Mouse (Mus musculus): ENCODE data around the gene Spns2. TPM values are rescaled to one million over a fixed set of nuclear protein-coding genes. Genes with fewer than 3 reads are reported as not detected.
"Not testable (repeated sequence)": the region's sequence is repeated elsewhere in the genome, so short reads cannot be mapped to it uniquely, and the experiment has no call there.

Gene Spns2
- polyA plus RNA-seq, 1 experiment from 2014 or later: 12.6 TPM

GRCm38 (mm10) chr11:72446311-72447105 is 43.2 kb downstream of the Spns2 start:
- Histone ChIP-seq H3K4me3 (replicated peaks; ENCODE audit: low read depth, low read length) (no peak overlapping the region), H3K27me3 (ENCODE audit: control insufficient read depth, insufficient read depth, low read length) (no peaks in the 10 kb centered on the region), H3K4me2 (ENCODE audit: low read length) (no peak overlapping the region), H3K9ac (replicated peaks; ENCODE audit: low read length) (no peak overlapping the region), H3K27ac (replicated peaks; ENCODE audit: low read depth, low read length) (no peak overlapping the region), H3K4me1 (ENCODE audit: control insufficient read depth, insufficient read depth, low read length) (peaks cover 7% of the 10 kb centered on the region), H3K36me3 (ENCODE audit: control insufficient read depth, insufficient read depth, low read length) (peaks cover 92% of the 10 kb centered on the region), H3K9me3 (ENCODE audit: control insufficient read depth, low read length) (no peaks in the 10 kb centered on the region)
- ATAC-seq (ENCODE audit: low FRiP score, low TSS enrichment) (no peak), DNase-seq (peak; percentile 61)
- 87% methylated on average over 6 of the region's 6 CpGs for WGBS

GRCm38 (mm10) chr11:72440965-72441664 is 48.6 kb downstream of the Spns2 start, which contains the start of gene Mybbp1a:
Gene Mybbp1a, plus strand, starts transcription at chr11:72441355.
- DNase-seq (peak; percentile 99), ATAC-seq (ENCODE audit: low FRiP score, low TSS enrichment) (peak; percentile 91)
- peaks cover 7% of the 10 kb centered on the region for H3K4me1 ChIP-seq (ENCODE audit: control insufficient read depth, insufficient read depth, low read length)
- no peaks in the 10 kb centered on the region for H3K27me3 ChIP-seq (ENCODE audit: control insufficient read depth, insufficient read depth, low read length)
- H3K9ac ChIP-seq (replicated peaks; ENCODE audit: low read length): peak within 1 kb of the TSS; percentile 75
- H3K36me3 ChIP-seq (ENCODE audit: control insufficient read depth, insufficient read depth, low read length): peaks cover 38% of the 10 kb centered on the region
- peak within 1 kb of the TSS; percentile 84 for H3K4me3 ChIP-seq (replicated peaks; ENCODE audit: low read depth, low read length)
- H3K27ac ChIP-seq (replicated peaks; ENCODE audit: low read depth, low read length): peak within 1 kb of the TSS; percentile 91
- H3K4me2 ChIP-seq (ENCODE audit: low read length): peak within 1 kb of the TSS; percentile 86
- H3K9me3 ChIP-seq (ENCODE audit: control insufficient read depth, low read length): no peaks in the 10 kb centered on the region
- under 1% methylated on average over 46 of the region's 46 CpGs for WGBS

GRCm38 (mm10) chr11:72440597-72440964 is 49.1 kb downstream of the Spns2 start:
- ATAC-seq (ENCODE audit: low FRiP score, low TSS enrichment); H3K27me3 ChIP-seq (ENCODE audit: control insufficient read depth, insufficient read depth, low read length); H3K4me1 ChIP-seq (ENCODE audit: control insufficient read depth, insufficient read depth, low read length); DNase-seq; H3K9me3 ChIP-seq (ENCODE audit: control insufficient read depth, low read length): not testable (repeated sequence)
- H3K4me3 ChIP-seq (replicated peaks; ENCODE audit: low read depth, low read length): peak overlapping the region; percentile 84
- peak overlapping the region; percentile 91 for H3K27ac ChIP-seq (replicated peaks; ENCODE audit: low read depth, low read length)
- peak overlapping the region; percentile 75 for H3K9ac ChIP-seq (replicated peaks; ENCODE audit: low read length)
- WGBS: 41% methylated on average over 6 of the region's 6 CpGs
- H3K36me3 ChIP-seq (ENCODE audit: control insufficient read depth, insufficient read depth, low read length): peaks cover 33% of the 10 kb centered on the region
- peak overlapping the region; percentile 86 for H3K4me2 ChIP-seq (ENCODE audit: low read length)

GRCm38 (mm10) chr11:72438411-72438810 is 51.3 kb downstream of the Spns2 start:
- no peaks in the 10 kb centered on the region for H3K9me3 ChIP-seq (ENCODE audit: control insufficient read depth, low read length)
- H3K4me2 ChIP-seq (ENCODE audit: low read length): no peak overlapping the region
- ATAC-seq (ENCODE audit: low FRiP score, low TSS enrichment): no peak
- 77% methylated on average over 4 of the region's 4 CpGs for WGBS
- H3K4me3 ChIP-seq (replicated peaks; ENCODE audit: low read depth, low read length): no peak overlapping the region
- DNase-seq: no peak
- no peak overlapping the region for H3K27ac ChIP-seq (replicated peaks; ENCODE audit: low read depth, low read length)
- H3K4me1 ChIP-seq (ENCODE audit: control insufficient read depth, insufficient read depth, low read length): peaks cover 7% of the 10 kb centered on the region
- H3K36me3 ChIP-seq (ENCODE audit: control insufficient read depth, insufficient read depth, low read length): peaks cover 11% of the 10 kb centered on the region
- no peak overlapping the region for H3K9ac ChIP-seq (replicated peaks; ENCODE audit: low read length)
- H3K27me3 ChIP-seq (ENCODE audit: control insufficient read depth, insufficient read depth, low read length): no peaks in the 10 kb centered on the region

GRCm38 (mm10) chr11:72436756-72437650 is 52.7 kb downstream of the Spns2 start:
- no peaks in the 10 kb centered on the region for H3K9me3 ChIP-seq (ENCODE audit: control insufficient read depth, low read length)
- DNase-seq (no peak), ATAC-seq (ENCODE audit: low FRiP score, low TSS enrichment) (no peak)
- H3K27ac ChIP-seq (replicated peaks; ENCODE audit: low read depth, low read length): no peak overlapping the region
- H3K27me3 ChIP-seq (ENCODE audit: control insufficient read depth, insufficient read depth, low read length): no peaks in the 10 kb centered on the region
- no peak overlapping the region for H3K9ac ChIP-seq (replicated peaks; ENCODE audit: low read length)
- no peaks in the 10 kb centered on the region for H3K36me3 ChIP-seq (ENCODE audit: control insufficient read depth, insufficient read depth, low read length)
- no peak overlapping the region for H3K4me2 ChIP-seq (ENCODE audit: low read length)
- H3K4me3 ChIP-seq (replicated peaks; ENCODE audit: low read depth, low read length): no peak overlapping the region
- 77% methylated on average over 16 of the region's 16 CpGs for WGBS
- H3K4me1 ChIP-seq (ENCODE audit: control insufficient read depth, insufficient read depth, low read length): peaks cover 2% of the 10 kb centered on the region

- Histone ChIP-seq H3K27ac (replicated peaks; ENCODE audit: low read depth, low read length) (no peak overlapping the region), H3K4me1 (ENCODE audit: control insufficient read depth, insufficient read depth, low read length) (no peaks in the 10 kb centered on the region), H3K4me3 (replicated peaks; ENCODE audit: low read depth, low read length) (no peak overlapping the region), H3K9me3 (ENCODE audit: control insufficient read depth, low read length) (no peaks in the 10 kb centered on the region), H3K9ac (replicated peaks; ENCODE audit: low read length) (no peak overlapping the region), H3K36me3 (ENCODE audit: control insufficient read depth, insufficient read depth, low read length) (no peaks in the 10 kb centered on the region), H3K27me3 (ENCODE audit: control insufficient read depth, insufficient read depth, low read length) (no peaks in the 10 kb centered on the region), H3K4me2 (ENCODE audit: low read length) (no peak overlapping the region)
- DNase-seq (no peak), ATAC-seq (ENCODE audit: low FRiP score, low TSS enrichment) (no peak)
- WGBS: 70% methylated on average over 5 of the region's 5 CpGs
Measured at GRCm38 (mm10) chr11:72436271-72436670, 53.4 kb downstream of the Spns2 start.

GRCm38 (mm10) chr11:72435694-72436045 is 54.0 kb downstream of the Spns2 start:
- Histone ChIP-seq H3K4me3 (replicated peaks; ENCODE audit: low read depth, low read length) (no peak overlapping the region), H3K36me3 (ENCODE audit: control insufficient read depth, insufficient read depth, low read length) (no peaks in the 10 kb centered on the region), H3K9me3 (ENCODE audit: control insufficient read depth, low read length) (no peaks in the 10 kb centered on the region), H3K9ac (replicated peaks; ENCODE audit: low read length) (no peak overlapping the region), H3K4me2 (ENCODE audit: low read length) (no peak overlapping the region), H3K27ac (replicated peaks; ENCODE audit: low read depth, low read length) (no peak overlapping the region), H3K4me1 (ENCODE audit: control insufficient read depth, insufficient read depth, low read length) (no peaks in the 10 kb centered on the region), H3K27me3 (ENCODE audit: control insufficient read depth, insufficient read depth, low read length) (no peaks in the 10 kb centered on the region)
- WGBS: 48% methylated on average over 2 of the region's 2 CpGs
- no peak for ATAC-seq (ENCODE audit: low FRiP score, low TSS enrichment)
- DNase-seq: no peak

GRCm38 (mm10) chr11:72434963-72435693 is 54.6 kb downstream of the Spns2 start, which contains the start of gene Ggt6:
Gene Ggt6, plus strand, starts transcription at chr11:72435526.
- no peaks in the 10 kb centered on the region for H3K27me3 ChIP-seq (ENCODE audit: control insufficient read depth, insufficient read depth, low read length)
- WGBS: 71% methylated on average over 11 of the region's 11 CpGs
- H3K9ac ChIP-seq (replicated peaks; ENCODE audit: low read length): no peak within 1 kb of the TSS
- no peaks in the 10 kb centered on the region for H3K9me3 ChIP-seq (ENCODE audit: control insufficient read depth, low read length)
- no peak within 1 kb of the TSS for H3K4me2 ChIP-seq (ENCODE audit: low read length)
- no peaks in the 10 kb centered on the region for H3K36me3 ChIP-seq (ENCODE audit: control insufficient read depth, insufficient read depth, low read length)
- H3K27ac ChIP-seq (replicated peaks; ENCODE audit: low read depth, low read length): no peak within 1 kb of the TSS
- ATAC-seq (ENCODE audit: low FRiP score, low TSS enrichment) (no peak), DNase-seq (no peak)
- no peaks in the 10 kb centered on the region for H3K4me1 ChIP-seq (ENCODE audit: control insufficient read depth, insufficient read depth, low read length)
- H3K4me3 ChIP-seq (replicated peaks; ENCODE audit: low read depth, low read length): no peak within 1 kb of the TSS
